Mouse (Mus musculus): ENCODE measurements around the gene Nup107. TPM values are rescaled to one million over a fixed set of nuclear protein-coding genes. Genes with fewer than 3 reads are reported as not detected.

Gene Nup107
- total RNA-seq, 2 experiments from 2014 or later: 13.8 TPM

GRCm38 (mm10) chr10:117778328-117778910 is 14.1 kb downstream of the Nup107 start:
- no peak for DNase-seq

DNA sequence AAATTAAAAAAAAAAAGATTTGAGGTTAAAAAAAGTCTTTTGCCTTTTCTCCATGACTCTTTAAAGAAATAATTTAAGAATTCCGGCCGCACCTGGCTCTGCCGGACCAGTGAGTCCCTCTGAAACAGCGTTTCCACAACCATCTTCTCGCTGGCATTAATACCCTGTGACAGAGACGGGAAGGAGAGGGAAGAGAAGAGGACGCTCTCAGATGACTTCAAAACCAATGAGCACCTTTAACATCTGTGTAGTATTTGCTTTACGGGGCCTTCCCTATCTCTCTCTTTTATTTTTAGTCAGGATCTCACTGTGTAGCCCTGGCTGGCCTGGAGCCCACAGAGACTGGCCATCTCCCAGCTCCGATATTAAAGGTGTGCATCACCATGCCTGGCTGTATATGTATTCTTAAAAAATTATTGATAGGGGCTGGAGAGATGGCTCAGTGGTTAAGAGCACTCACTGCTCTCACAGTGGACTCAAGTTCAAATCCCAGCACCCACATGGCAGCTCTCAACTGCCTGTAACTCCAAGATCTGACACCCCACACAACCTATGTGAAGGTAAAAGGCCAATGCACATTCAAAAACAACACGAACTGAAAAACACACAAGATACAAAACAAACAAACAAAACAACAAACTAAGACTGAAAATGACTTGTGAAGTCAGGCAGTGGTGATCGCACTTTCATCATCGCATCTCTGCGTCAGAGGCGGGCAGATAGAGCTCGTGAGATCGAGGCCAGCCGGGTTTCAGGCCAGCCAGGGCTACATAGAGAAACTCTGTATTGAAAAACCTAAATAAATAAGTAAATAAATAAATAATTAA is 14.8 kb downstream of the Nup107 start:
- DNase-seq: no peak

DNA sequence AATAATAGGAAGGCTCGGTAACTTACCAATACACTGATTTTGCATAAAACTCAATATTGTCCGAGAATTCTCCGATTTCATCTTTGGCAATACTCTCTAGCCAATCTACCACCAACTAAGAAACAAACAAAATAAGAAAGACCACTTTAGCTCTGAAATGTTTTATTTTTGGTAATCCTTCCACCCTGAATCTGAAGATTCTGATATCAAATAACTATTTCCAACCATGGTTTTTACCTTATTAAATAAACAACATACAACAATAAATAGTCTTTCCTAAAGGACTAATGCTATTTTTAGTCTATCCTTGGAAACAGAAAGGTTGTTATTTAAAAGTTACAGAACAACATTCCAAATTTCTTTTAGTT is 15.4 kb downstream of the Nup107 start:
- DNase-seq: no peak

- no peak for DNase-seq
Measured at GRCm38 (mm10) chr10:117776281-117777102, 16.0 kb downstream of the Nup107 start.

DNA sequence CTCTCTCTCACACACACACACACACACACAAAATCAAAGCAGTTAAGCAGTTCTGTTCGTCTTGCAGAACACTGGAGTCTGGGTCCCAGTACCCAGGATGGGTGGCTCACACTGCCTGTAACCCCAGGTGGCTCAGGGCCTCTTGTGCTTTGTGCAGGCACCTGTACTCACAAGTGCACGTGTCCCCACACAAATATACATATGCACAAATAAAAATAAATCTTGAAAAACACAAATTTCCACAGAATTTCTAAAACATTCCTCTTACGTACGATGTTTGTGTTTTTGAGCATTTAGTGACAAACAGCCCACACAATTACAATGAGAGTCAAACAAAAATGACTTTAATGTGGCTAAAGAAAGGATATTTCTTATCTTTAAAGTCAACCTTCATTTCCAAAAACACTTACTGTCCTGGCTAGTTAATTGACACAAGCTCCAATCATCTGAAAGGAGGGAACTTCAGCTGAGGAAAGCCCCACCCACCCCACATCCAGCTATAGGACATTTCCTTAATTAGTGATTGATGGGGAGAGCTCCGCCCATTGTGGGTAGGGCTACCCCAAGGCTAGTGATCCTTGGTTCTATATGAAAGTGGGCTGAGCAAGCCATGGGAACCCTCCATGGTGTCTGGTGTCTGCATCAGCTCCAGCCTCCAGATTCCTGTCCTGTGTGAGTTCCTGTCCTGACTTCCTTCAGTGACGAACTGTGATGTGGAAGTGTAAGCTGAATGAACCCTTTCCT is 16.9 kb downstream of the Nup107 start:
- no peak for DNase-seq

DNA sequence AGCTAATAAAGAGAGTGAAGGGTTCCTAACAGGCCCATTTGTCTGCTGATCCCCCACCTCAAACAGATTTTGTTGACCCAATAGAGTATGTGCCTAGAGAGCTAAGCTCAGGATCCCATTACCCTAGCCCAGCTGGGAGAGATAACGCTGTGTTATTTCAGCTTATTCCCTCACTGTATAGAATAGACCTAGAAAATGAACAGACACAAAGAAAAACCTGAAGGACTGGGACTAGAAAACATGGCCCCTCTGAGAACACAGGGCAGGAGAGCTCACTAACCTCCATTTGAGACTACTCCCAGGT is 17.7 kb downstream of the Nup107 start:
- DNase-seq: no peak

- DNase-seq: no peak
Measured at GRCm38 (mm10) chr10:117774011-117774816, 18.3 kb downstream of the Nup107 start.

DNA sequence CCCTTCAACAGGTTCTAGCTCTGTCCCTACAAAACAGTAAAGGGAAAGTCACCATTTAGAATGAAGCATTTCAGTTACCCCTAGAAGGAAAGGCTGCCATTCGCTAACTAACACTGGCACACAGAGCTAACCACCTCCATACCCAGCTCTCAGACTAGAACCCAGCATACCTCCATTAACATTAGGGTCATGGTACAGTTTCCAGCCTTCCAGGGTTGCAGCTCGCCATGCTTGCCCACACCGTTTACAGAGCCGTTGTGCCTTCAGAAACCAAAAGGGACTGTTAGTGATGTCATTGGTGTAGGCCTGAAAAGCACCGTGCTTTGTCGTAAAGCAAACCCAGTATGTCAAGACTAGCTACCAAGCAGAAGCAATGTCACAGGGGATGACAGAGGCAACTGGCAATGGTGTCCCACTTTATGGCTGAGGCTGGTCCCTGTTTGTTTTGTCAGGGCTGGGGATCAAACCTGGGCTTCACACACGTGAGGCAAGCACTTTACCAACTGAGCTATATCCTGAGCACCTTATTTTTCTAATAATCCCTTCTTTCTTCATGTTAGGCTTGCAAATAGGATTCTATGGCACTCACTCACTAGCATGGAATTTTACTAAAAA is 19.3 kb downstream of the Nup107 start:
- DNase-seq: no peak

DNA sequence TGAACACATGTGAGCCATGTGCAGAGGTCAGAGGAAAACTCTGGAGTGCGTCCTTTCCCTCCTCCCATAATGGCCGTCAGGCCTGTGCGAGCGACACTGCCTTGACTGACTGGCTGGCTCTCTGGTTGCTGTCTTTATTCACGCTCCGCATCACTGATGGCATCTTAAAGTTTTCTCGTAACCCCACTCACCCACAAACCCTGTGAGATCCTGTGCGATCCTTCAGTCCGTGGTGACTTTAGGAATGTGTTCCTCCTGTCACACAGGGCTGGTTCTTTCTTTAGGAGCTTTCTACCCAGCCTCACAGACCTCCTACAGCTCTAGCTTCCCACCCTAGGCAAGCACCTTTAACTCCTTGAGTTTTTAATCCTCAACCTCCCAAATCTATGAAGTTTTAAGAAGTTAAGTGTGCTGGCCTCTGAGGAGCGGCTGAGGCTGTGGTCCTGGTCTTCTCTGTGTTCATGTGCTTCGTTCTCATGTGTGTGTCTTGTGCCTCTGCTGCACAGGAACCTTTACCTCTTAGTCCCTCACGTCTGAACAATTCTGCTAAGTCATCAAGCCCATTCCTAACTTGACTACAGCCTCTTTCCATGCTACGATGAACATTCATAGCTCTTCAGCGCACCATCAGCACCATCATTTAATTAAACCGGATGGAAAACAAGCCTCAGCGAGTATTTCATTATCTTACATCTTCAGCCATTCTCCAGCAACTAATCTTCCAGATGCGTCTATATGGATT is 20.0 kb downstream of the Nup107 start:
- no peak for DNase-seq

DNA sequence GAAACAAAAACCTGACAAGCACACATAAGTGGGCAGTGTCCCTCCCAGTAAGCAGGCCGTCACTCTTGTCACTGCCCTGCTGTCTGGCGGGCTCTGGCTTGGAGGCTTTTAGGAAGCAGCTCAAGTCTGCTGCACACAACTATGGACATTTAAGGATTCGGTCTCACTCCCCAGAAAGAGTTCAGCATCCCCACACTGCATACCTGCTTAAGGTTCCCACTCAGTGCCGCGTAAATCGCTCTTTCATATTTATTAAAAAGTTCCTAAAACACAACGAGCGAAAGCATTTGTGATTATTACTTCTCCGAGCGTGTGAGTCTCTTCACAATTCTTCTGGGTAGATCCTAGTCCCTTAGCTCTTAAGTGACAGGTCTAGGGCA is 21.4 kb downstream of the Nup107 start:
- DNase-seq: no peak

GRCm38 (mm10) chr10:117770286-117771130 is 22.0 kb downstream of the Nup107 start:
- no peak for DNase-seq

GRCm38 (mm10) chr10:117769541-117770285 is 22.8 kb downstream of the Nup107 start:
- no peak for DNase-seq

DNA sequence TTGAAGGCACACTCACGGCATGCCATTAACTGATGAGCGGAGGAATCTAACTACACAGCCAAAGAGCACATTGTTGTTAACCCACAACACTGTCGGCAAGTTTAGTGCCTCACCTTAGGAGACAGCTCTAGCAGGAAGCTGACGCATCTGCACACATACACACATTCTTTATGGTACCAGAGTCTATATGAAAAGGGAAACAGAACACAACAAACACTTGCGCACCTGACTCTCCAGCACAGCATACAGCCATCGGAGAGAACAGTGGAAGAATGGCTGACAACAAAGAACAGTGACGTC is 24.4 kb downstream of the Nup107 start:
- DNase-seq: no peak

- DNase-seq: no peak
Measured at GRCm38 (mm10) chr10:117767286-117768140, 25.0 kb downstream of the Nup107 start.

GRCm38 (mm10) chr10:117766896-117767160 is 25.7 kb downstream of the Nup107 start:
- DNase-seq: no peak

GRCm38 (mm10) chr10:117766111-117766895 is 26.2 kb downstream of the Nup107 start:
- DNase-seq: no peak

GRCm38 (mm10) chr10:117765116-117765894 is 27.2 kb downstream of the Nup107 start:
- DNase-seq: no peak
